Mouse (Mus musculus) 3T3-L1 (cell line): ENCODE measurements around the gene Ccdc13.

Experiments used
- DNase-seq: peaks from one replicate; pipeline ENCODE4 v3.0.0-alpha.2; 2015; ENCODE audit warnings: low read depth, low spot score

Ccdc13 gene

DNA sequence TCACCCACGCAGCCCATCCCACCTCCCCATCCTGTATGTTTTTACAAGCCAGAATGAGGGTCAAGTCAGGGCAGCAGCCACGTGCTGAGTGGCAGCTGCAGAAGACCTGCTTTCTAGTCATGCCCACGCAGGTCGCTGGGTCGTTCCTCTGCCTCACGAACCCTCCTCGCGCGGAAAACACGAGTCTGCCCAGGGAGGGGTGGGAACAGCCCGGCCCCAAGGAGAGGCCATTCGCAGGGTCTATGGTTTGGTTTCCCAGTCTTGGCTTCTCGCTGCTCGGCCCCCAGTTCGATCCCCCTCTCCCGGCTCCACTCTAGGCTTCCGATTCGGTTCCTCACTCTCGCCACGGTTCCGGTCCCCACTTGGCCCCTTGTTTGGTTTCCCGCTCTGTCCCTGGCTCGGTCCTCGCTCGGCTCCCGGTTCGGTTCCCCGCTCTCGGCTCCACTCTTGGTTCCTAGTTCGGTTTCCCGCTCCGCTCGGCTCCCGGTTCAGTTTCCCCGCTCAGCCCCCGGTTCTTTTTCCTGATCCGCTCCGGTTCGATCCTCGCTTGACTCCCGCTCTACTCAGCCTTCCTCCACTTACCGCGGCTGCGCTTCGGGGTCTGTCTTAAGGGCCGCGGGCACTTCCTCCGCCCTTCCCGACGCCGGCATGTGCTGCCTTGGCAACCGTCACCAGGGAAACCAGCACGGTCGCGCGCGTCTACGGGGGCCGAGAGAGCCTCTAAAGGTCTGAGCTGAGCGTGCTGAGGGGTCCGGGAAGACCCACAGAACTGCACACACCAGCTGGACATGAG, at the start of gene Ccdc13:
TSS of gene Ccdc13 (minus strand) at position 633 of the 793 bp plus-strand sequence.
- no peak for DNase-seq

DNA sequence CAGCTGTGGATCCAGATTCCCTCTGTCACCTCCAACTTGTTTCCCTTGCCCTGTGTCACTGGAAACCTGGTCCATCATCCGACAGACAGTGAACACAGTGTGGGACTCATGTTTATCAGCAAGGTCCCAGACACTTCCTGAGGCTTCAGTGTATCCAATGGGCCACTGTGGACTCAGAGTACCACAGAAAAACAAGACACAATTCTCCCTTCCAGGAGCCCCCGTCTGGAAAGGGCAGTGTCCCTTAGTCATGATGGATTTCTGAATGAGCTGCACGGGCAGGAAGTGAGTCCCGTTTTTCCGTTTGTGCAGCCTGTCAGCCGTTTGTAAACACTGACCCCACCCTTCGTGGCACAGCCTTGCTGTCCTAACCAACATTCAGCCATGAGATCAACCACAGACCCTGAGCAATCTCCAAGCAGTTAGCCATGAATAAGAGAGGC, 42.8 kb upstream of the Ccdc13 start:
- DNase-seq = peak; percentile 60

DNA sequence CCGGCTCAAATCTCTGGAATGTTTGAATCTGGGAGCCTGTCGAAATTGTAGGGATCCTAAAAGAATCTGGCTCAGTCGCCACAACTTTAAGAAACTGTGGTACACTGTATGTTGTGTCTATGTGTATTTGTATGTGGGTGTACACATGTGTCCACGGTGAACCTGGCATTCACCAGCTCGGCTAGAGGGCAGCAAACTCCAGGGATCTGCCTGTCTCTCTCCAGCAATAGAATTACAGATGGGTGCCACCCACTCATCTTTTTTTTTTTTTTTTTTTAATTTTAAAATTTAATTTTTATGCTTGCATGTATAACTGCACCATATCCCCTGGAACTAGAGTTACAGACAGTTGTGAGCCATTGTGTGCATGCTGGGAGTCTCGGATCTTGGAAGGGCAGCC, 42.0 kb upstream of the Ccdc13 start:
- peak; percentile 35 for DNase-seq

DNA sequence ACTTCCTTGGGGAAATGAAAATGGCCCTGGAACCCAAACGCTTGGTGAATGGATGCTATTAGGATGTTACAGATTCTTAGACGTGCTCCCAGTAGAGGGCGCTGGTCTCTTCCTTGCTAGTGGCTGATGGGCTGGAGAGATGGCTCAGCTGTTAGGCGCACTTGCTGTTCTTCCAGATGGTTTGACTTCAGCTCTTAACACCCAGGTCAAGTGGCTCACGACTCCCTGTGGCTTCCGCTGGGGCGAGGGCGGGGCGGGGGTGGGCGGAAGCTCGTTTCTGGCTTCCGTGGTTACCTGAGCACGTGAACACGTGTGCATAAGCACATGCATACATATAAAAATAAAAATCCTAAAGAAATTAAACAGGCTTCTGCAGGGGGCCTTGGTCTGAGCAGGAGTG, 41.6 kb upstream of the Ccdc13 start:
- DNase-seq = peak; percentile 59

DNA sequence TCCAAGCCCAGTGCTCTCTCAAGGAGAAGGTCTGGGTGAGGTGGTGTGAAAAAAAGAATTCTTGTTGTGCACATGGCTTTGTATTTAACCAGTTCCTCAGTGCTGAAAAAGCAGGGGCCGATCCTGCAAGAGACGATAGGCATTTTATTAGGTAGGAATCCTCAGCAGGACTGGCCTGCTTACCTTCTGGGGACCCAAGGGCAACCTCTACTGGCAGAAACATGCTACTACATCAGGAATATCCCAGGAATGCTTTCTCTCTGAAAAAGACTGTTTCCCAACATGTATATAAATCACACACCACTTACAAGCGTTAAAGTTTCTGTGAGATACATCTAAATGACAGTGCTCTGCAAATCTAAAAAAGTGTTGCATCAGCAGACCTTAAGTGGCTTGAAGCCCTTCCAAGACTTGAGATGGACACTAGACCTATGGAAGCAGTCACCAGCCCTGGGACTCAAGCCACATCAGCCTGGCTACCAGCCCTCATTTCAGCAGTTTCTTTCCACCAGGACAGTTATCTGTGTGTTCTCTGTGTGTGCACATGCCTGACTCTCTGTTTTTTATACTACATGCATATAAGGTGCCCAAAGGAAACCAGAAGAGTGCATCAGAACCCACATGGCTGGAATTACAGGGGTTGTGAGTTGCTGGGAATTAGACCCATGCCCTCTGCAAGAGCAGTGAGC, 37.9 kb upstream of the Ccdc13 start:
- DNase-seq = peak; percentile 82

DNA sequence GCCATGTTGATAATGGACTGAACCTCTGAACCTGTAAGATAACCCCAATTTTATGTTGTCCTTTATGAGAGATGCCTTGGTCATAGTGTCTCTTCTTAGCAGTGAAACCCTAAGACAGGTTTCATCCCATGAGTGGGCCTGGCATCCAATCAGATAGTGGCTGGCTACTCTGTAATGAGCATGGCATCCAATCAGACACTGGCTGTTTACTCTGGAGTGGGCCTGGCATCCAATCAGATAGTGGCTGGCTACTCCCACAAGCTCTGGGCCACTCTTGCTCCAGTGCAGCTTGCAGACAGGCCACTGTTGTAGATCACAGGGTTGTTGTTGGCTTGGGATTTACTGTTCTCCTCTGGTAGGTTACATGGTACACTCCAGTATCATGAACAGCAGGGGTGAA, 34.3 kb upstream of the Ccdc13 start:
- no peak for DNase-seq

DNA sequence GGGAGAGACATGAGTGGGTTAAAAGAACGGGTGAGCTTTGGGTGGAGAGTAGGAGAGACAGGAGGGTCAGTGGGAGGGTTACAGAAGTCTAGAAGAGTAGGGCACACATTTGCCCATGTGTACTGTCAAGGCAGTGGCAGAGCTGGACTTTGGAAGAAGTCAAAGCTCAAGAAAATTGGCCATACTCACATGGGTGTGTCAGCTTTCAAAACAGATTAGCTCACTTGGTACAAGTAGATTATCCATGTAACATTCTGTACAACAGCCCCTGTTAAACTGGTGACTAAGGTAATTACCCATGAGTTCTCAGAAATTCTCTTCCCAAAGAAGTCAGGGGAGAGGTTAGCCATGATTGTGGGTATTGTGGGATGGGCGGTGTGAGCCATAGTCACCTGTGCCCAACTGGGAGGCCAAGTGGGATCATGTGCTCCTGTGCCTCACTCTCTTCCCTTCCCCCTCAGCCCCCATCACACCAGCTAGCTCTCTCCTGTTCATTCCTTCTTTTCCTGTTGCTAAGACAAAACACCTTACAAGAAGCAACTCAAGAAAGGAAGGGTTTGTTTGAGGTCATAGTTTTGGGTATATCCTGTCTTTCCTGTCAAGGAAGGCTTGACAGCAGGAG, 32.9 kb upstream of the Ccdc13 start:
- no peak for DNase-seq

DNA sequence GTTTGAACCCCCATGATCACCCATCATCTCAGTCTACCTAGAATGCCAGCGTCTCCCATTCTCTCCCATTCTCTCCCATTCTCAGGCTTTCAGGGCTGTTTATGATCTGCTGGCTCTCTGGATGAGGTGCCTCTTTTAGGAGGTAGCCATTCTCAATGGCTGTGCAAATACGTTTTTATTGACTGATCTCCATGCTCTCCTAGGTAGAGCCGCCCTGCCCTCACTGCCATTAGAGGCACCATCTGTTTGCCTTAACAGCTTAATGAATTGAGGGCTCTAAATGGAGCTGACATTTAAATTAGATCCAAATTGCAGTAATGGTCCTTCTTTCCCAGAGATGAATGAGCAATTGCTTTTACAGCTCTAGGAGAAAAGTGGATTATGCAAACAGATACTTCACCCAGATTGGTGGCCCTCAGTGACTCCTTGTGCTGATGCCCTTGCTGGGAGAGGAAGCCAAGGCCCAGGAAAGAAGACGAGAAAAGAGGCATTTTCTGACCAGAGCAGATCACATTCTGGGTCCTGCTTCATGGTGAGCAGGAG, 30.8 kb upstream of the Ccdc13 start:
- no peak for DNase-seq

DNA sequence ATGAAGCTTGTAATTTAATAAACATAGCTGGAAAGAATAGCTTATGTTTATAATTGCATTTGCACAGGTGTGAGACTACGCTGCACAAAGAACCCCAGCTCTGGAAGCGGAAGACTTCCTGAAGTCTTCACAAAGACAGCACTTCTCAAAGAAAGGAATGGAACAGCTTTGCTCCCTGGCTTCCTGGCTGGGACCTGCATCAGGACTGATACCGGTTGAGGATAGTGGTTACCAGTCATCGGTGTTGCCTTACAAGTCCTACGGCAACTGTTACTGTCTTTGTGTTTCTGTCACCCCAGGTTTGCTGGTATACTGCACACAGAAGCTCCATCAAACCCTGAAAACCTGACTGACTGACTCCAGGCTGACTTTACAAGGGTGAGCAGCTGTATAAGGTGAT, 30.2 kb upstream of the Ccdc13 start:
- DNase-seq = no peak

DNA sequence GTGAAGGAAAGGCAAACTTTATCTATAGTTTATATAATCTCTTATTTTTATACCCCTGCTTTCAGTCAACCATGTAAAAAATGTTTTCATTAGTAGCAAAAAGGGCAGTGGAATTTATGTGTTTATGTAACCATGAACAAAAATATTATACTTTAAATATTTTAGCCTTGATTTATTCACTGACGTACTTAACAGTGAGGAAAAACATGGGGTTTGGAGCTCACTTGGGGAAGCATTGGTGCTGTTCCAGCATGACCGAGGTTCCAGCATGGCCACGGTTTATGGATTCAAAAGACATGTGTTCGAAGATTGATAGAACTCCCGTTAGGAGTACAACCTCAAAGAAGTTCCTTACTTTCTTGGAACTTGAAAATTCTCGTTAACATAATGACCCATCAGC, 29.0 kb upstream of the Ccdc13 start:
- DNase-seq = no peak

DNA sequence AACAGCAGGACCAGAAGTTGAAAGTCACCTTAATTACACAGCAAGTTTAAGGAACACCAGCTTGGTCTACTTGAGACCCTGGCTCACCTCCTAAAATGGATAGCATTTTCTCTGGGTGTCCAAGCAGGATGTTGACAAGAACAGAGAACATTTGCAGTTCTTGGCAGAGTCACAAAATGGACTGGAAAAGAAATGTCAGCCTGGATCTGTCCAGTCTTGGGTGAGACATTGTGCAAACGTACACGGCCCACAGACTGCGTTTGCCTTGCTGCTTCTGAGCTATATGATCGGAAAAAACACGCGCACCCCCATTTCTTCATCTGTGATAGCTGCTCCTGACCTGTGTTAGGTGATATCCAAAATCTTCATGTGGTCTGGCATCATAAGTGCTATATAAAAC, 28.4 kb upstream of the Ccdc13 start:
- DNase-seq = no peak

DNA sequence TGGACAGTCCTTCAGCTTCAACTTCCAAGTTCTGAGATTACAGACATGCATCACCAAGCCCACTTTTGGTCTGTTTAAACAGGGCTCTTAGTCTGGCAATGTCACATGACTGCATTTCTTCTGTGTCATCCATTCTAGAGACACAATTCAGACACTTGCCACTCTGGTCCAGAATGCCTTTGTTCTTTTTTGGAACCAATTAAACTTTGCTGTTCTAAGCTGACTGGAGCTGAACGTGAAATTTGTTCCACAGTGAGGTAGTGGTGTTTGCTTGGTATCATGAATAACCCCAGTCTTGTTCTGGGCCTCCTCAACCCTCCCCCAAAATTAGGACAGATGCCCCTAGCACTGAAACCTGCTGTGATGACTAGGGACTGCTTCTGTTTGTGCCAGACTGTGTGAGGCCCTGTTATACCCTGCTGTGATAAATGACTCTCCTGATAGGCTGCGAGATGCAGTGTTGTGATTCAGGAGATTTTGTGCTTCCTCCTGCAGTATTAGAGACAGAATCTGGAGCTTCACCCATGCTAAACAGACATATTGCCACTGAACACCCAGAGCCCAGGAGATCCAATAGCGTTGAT, 26.3 kb upstream of the Ccdc13 start:
- no peak for DNase-seq

DNA sequence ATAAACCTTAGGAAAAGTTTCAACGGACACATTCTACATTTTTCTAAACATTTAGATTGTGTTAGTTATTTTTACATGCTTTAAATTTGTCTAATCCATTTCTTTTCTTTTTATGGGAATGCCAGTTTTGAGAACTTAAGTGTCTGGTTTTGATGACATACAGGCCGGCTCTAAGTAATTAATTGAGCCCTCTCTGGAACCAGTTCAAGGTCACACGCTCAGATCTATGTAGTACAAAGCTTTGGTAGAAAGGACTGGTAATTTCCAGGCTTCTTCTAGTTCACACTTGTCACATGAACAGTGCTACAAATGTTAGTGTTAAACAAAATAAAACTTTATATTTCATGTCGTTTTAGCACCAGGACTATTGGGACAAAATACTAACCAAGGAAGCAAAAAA, 25.6 kb upstream of the Ccdc13 start:
- no peak for DNase-seq

DNA sequence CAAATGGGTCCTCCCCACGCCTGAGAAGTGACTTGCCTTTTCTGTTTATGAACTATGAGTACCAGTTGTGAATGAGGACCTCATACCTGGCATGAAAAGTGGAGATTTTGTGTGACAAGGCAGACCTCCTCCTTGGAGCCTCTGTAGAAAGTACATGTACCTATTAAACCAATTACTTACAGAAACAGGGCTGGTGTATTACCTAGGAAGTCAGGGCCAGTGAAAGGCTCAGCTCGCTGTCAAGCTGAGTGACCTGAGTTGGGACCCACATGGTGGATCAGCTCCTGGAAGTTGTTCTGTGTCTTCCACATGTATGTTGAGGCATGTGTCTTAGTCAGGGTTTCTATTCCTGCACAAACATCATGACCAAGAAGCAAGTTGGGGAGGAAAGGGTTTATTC, 21.7 kb upstream of the Ccdc13 start:
- DNase-seq = no peak

DNA sequence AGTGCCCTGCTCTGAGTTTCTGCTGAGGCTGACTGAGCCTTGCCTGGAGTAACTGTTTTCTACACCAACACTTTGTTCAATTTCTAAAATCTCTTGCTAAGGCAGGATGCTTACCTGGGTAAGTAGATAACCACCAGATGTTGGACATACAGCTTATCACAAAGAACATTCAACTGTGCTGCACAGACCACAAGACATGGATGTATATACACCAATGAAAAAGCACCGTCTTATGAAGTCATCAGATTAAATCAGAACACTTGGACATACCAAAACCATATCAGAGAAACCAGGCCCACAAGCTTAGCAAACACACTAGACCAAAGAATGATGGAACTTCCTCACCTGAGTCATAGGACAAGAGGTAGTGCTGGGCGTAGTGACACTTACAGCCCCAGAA, 20.1 kb upstream of the Ccdc13 start:
- DNase-seq = no peak

DNA sequence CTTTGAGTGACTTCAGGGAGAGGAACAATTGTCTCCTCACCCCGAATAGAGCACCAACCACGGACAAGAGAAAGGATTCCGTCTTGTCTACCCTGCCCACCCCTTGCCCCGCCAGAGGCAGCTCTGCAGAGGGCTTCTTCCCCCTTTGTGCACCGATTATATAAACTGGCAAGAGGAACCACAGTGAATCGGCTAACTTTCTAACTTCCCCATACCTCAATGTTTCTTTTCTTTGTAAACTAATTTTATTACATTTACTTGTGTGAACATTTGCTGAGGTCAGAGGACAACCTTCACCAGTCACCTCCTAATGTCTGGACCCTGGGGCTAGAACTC, 18.9 kb upstream of the Ccdc13 start, which contains the start of gene Higd1a:
TSS of gene Higd1a (minus strand) at position 210 of the 336 bp plus-strand sequence.
- DNase-seq = no peak

DNA sequence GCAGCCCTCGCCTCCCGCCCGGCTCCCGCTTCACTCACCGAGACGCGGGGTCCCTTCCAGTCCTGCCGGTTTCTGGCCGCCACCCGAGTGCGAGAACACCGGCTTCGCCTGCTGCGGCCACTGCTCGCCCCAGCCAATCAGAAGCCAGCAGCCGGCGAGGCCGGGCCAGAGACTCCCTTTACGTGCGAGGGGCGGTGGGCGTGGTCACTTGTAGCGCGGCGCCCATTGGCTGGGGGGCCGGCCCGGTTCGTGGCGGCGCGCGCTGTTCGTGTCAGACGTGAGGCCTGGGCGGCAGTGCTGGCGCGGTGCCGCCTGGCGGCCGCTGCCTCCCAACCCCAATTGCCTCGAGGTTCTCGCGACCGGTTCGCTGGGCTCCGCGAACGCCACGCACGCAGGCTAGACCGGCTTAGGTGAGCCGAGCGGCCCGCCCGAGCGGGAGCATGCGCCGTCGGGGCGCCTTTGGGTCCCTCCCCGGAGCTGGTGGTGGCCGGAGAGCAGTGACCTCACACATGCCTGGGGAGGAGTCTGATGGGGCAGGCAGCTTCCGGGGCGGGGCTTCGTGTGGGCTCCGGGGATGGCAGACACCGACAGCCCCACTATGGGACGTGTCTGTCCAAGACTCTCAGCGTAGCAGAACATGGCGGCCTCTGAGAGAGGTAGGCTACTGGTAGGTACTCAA, 18.4 kb upstream of the Ccdc13 start:
- DNase-seq = peak; percentile 95

DNA sequence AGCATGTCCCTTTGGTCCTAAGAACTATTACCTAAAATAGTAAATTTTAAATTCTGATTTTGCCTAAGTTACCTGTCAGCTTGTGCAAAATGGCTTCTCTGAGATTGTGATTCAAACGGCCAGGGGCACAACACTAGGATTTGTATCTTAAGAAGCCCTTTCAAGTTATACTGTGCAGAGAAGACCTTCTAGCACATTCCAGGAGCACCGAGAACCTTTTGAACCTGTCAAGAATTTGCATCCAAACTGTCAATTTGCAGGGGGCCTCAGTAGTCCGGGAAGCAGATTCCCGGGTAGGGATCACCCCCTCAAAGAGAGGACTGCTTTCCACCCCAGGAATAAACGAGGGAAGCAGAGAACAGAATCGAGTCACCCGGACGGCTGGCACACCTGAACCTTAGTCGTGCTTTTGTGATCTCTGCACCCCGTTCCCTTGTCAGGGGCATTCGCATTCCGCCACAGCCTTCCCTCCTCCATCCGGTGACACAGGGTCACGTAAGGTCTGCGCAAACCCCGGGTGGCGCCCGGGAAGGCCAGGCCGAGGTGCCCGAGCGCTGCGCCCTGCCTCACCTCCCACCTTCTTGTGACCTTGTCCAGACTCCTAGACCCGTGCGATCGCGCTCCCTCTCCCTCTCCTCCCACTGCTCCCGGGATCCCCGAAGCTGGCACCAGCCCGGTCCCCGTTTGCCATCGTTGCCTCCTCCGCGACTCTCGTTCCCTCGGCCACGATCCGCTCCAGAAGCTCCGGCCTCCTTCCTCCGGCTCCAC, 17.6 kb upstream of the Ccdc13 start:
- DNase-seq = peak; percentile 14

DNA sequence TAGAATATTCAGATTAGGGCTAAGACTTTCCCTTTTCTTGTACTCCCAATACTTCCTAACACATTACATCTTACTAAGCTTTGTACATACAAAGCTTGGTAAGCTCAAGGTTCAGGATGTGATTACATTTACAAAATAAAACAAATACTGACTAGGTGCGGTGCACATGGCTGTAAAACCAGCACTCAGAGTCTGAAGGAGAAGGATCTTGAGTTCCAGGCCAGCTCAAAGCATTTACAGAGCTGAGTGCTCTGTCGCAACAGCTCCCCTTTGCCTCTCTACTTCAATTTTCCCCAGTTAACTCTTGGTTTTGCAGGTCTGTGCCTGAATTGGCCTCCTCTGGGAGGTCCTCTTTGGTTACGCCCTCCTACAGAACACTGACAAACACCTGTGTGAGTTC, 15.0 kb upstream of the Ccdc13 start:
- DNase-seq = no peak

DNA sequence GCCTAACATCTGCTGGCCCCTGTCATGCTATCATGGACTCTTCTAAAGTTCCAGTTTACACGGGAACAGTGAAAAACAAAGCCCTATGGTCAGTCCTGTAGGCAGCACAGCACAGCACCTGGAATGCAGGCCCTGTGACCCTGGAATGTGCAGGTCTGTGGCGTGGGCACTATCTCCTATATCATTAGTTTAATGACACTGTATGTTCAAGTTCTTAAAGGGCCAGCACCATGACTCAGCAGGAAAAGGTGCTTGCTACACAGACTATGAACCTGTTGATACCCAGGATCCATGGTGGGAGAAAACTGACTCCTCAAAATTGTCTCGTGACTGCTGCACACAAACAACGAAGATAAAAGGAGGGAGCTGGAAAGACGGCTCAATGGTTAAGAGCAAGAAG, 8.6 kb upstream of the Ccdc13 start:
- no peak for DNase-seq

DNA sequence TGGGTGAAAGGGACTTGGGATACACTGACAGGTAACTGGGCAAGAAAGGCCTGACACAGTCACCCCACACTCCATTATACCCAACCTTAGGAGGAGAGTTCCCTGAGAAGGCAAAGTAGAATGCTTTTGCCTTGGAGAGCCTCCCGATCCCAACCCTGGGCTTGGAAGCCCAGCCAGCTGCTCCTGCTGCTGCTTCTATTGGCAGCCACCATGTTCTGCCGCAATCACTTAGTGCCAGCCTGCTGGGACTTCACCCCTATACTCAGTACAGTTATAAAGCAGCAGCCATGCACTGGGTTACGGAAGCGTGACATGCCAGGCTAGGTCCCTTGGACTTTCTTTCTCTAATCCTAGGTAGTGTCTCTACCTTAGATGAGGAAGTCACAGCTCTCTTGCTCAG, 7.9 kb upstream of the Ccdc13 start:
- DNase-seq = no peak
